In the genomic region with DNA sequence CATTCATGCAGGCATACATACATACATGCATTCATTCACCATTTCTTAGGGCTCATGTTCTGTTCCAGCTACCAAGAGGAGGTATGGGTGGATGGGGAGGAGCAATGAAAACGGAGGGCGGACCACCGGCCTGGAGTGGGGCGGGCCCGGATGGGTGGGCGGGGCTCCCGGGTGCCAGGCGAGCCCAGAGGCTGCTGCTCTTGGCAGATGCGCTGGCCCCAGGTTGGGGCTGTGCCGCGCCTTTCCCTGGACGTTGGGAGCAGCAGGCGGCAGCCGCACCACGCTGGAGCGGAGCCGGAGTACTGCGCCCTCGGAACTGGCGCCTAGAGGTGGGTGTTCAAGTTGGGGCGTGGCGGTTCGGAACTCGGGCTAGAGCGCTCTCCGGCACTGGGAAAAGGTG, we compare ENCODE assay signal across 8 mouse cellular contexts.
DNase-seq lines count a peak whose midpoint lies in the region; ATAC-seq and TF ChIP-seq lines count a peak whose summit lies in the region.

No protein-coding gene starts in this region.

- no peak for TF ChIP-seq EP300 in lung, postnatal 0 days (IDR thresholded peaks at IDR 0.05)

- H3ac ChIP-seq in C2C12 (ENCODE audit: control insufficient read depth, insufficient read length, low read depth), result peak overlapping the region; percentile 25

- H3K4me3 ChIP-seq in C2C12 (ENCODE audit: insufficient read depth, poor library complexity, severe bottlenecking), result peak overlapping the region; percentile 48
- H3K4me3 ChIP-seq in embryonic facial prominence, embryonic 14.5 days (ENCODE audit: low read depth, low read length), result peak overlapping the region; percentile 45
- H3K4me3 ChIP-seq in heart, embryonic 14.5 days (ENCODE audit: control insufficient read depth in 1 of 2, insufficient read depth in 1 of 2, low read depth in 1 of 2, low read length in 2 of 2), result peak overlapping the region; percentile 45 to 46
- peak overlapping the region; percentile 47 for H3K4me3 ChIP-seq in kidney, embryonic 16.5 days (ENCODE audit: low read length)
- H3K4me3 ChIP-seq in lung, postnatal 0 days (ENCODE audit: low read depth, low read length), result peak overlapping the region; percentile 46
- peak overlapping the region; percentile 40 for H3K4me3 ChIP-seq in olfactory bulb, adult 2 months (ENCODE audit: insufficient read depth, low read depth, low read length)

- DNase-seq in ZHBTc4 (ENCODE audit: low read depth, low spot score), result peak; percentile 96
- peak; percentile 78 for DNase-seq in embryonic facial prominence, embryonic 14.5 days (ENCODE audit: low spot score)
- DNase-seq in lung, postnatal 0 days (ENCODE audit: low spot score), result peak; percentile 81
- DNase-seq in thymus, postnatal 25 days, result peak; percentile 83

- H3K4me2 ChIP-seq in embryonic facial prominence, embryonic 14.5 days (ENCODE audit: low read depth, low read length), result peak overlapping the region; percentile 84
- peak overlapping the region; percentile 80 for H3K4me2 ChIP-seq in heart, embryonic 14.5 days (ENCODE audit: low read length)
- peak overlapping the region; percentile 69 for H3K4me2 ChIP-seq in kidney, embryonic 16.5 days (replicated peaks; ENCODE audit: low read depth, low read length)
- peak overlapping the region; percentile 66 for H3K4me2 ChIP-seq in lung, postnatal 0 days (replicated peaks; ENCODE audit: low read depth, low read length)

- H3K9me3 ChIP-seq in embryonic facial prominence, embryonic 14.5 days (ENCODE audit: control insufficient read depth, low read length), result no peaks in the 10 kb centered on the region
- no peaks in the 10 kb centered on the region for H3K9me3 ChIP-seq in heart, embryonic 14.5 days (ENCODE audit: control insufficient read depth, low read length)
- no peaks in the 10 kb centered on the region for H3K9me3 ChIP-seq in kidney, embryonic 16.5 days (ENCODE audit: low read length)
- no peaks in the 10 kb centered on the region for H3K9me3 ChIP-seq in lung, postnatal 0 days (ENCODE audit: low read length)

- H3K79me2 ChIP-seq in C2C12 (ENCODE audit: control insufficient read depth, insufficient read depth), result peaks cover 49% of the 10 kb centered on the region

- no peak for TF ChIP-seq POLR2A in olfactory bulb, adult 2 months (IDR thresholded peaks at IDR 0.05; ENCODE audit: insufficient read depth, low read depth, low read length)

- H3K27me3 ChIP-seq in C2C12 (ENCODE audit: control insufficient read depth, insufficient read depth, insufficient read length), result no peaks in the 10 kb centered on the region
- H3K27me3 ChIP-seq in embryonic facial prominence, embryonic 14.5 days (replicated peaks; ENCODE audit: control insufficient read depth, insufficient read depth, low read length), result 0 out of 2 replicates have a peak, but pooled peaks cover 4% of the 10 kb centered on the region
- no peaks in the 10 kb centered on the region for H3K27me3 ChIP-seq in heart, embryonic 14.5 days (ENCODE audit: control insufficient read depth, insufficient read depth, low read length)
- H3K27me3 ChIP-seq in kidney, embryonic 16.5 days (ENCODE audit: insufficient read depth, low read length), result peaks cover 21% of the 10 kb centered on the region
- H3K27me3 ChIP-seq in lung, postnatal 0 days (replicated peaks; ENCODE audit: insufficient read depth, low read length), result no peaks in the 10 kb centered on the region

- H3K79me3 ChIP-seq in C2C12 (ENCODE audit: low read depth), result peaks cover 16% of the 10 kb centered on the region

- H3K9ac ChIP-seq in embryonic facial prominence, embryonic 14.5 days (ENCODE audit: low read depth, low read length), result peak overlapping the region; percentile 54
- peak overlapping the region; percentile 74 for H3K9ac ChIP-seq in heart, embryonic 14.5 days (ENCODE audit: low read length)
- H3K9ac ChIP-seq in kidney, embryonic 16.5 days (replicated peaks; ENCODE audit: low read length), result peak overlapping the region; percentile 50
- peak overlapping the region; percentile 46 for H3K9ac ChIP-seq in lung, postnatal 0 days (replicated peaks; ENCODE audit: low read depth)

- WGBS in embryonic facial prominence, embryonic 14.5 days, result 0% methylated on average over 25 of the region's 26 CpGs
- WGBS in heart, embryonic 14.5 days, result under 1% methylated on average over 26 of the region's 26 CpGs
- WGBS in kidney, embryonic 16.5 days, result 2% methylated on average over 25 of the region's 26 CpGs
- 4% methylated on average over 26 of the region's 26 CpGs for WGBS in lung, postnatal 0 days
- WGBS in olfactory bulb, adult 2 months, result 2% methylated on average over 26 of the region's 26 CpGs

- peaks cover 26% of the 10 kb centered on the region for H3K4me1 ChIP-seq in embryonic facial prominence, embryonic 14.5 days (ENCODE audit: control insufficient read depth, insufficient read depth, low read length)
- peaks cover 23 to 38% of the 10 kb centered on the region in 2 experiments for H3K4me1 ChIP-seq in heart, embryonic 14.5 days (ENCODE audit: control insufficient read depth in 2 of 2, insufficient read depth in 2 of 2, low read length in 2 of 2)
- H3K4me1 ChIP-seq in kidney, embryonic 16.5 days (ENCODE audit: insufficient read depth, low read length), result peaks cover 31% of the 10 kb centered on the region
- H3K4me1 ChIP-seq in lung, postnatal 0 days (ENCODE audit: insufficient read depth, low read depth, low read length), result peaks cover 12% of the 10 kb centered on the region; the same call in 1 of the 2 replicates
- peaks cover 5% of the 10 kb centered on the region for H3K4me1 ChIP-seq in olfactory bulb, adult 2 months (ENCODE audit: control insufficient read depth, insufficient read depth, low read length)

- ATAC-seq in embryonic facial prominence, embryonic 14.5 days (ENCODE audit: low read depth), result peak; percentile 90
- ATAC-seq in heart, embryonic 14.5 days (ENCODE audit: insufficient number of reproducible peaks, insufficient read depth, low FRiP score, low read depth), result peak; percentile 86
- ATAC-seq in kidney, embryonic 16.5 days (ENCODE audit: low FRiP score, low TSS enrichment), result peak; percentile 92
- ATAC-seq in lung, postnatal 0 days, result peak; percentile 93

- no peaks in the 10 kb centered on the region for H3K36me3 ChIP-seq in C2C12 (ENCODE audit: control insufficient read depth, insufficient read depth)
- H3K36me3 ChIP-seq in embryonic facial prominence, embryonic 14.5 days (ENCODE audit: control insufficient read depth, insufficient read depth, low read length), result no peaks in the 10 kb centered on the region
- no peaks in the 10 kb centered on the region for H3K36me3 ChIP-seq in heart, embryonic 14.5 days (ENCODE audit: control insufficient read depth, insufficient read depth, low read length)
- H3K36me3 ChIP-seq in kidney, embryonic 16.5 days (ENCODE audit: insufficient read depth, low read length), result no peaks in the 10 kb centered on the region
- no peaks in the 10 kb centered on the region for H3K36me3 ChIP-seq in lung, postnatal 0 days (ENCODE audit: insufficient read depth, low read length)

- TF ChIP-seq CTCF in C2C12 (IDR thresholded peaks at IDR 0.05; ENCODE audit: control insufficient read depth, insufficient read depth, insufficient read length), result peak; percentile 32
- TF ChIP-seq CTCF in lung, postnatal 0 days (IDR thresholded peaks at IDR 0.05), result peak; percentile 61
- no peak for TF ChIP-seq CTCF in olfactory bulb, adult 2 months (IDR thresholded peaks at IDR 0.05; ENCODE audit: insufficient read depth, low read depth, low read length)

- H3K27ac ChIP-seq in embryonic facial prominence, embryonic 14.5 days (replicated peaks; ENCODE audit: low read depth, low read length), result no peak overlapping the region
- peak overlapping the region in 1 of 2 experiments; percentile 46; a peak in 1 of 4 replicates for H3K27ac ChIP-seq in heart, embryonic 14.5 days (replicated peaks in 1 of 2; ENCODE audit: control insufficient read depth in 1 of 2, insufficient read depth in 1 of 2, low read depth in 2 of 2, low read length in 2 of 2)
- no peak overlapping the region for H3K27ac ChIP-seq in kidney, embryonic 16.5 days (ENCODE audit: low read length)
- no peak overlapping the region for H3K27ac ChIP-seq in lung, postnatal 0 days (ENCODE audit: low read length)
- H3K27ac ChIP-seq in olfactory bulb, adult 2 months (ENCODE audit: insufficient read depth, low read depth, low read length), result no peak overlapping the region

TF ChIP-seq in C2C12, 6 proteins besides CTCF, POLR2A, EP300 and RAD21:
- TF ChIP-seq USF1 (IDR thresholded peaks at IDR 0.05; ENCODE audit: low read depth) (no peak), MYOD1 (IDR thresholded peaks at IDR 0.05; ENCODE audit: control insufficient read depth, insufficient read length, low read depth) (no peak), FOSL1 (IDR thresholded peaks at IDR 0.05; ENCODE audit: insufficient read depth, low read length, poor library complexity, severe bottlenecking) (no peak), CEBPB (IDR thresholded peaks at IDR 0.05; ENCODE audit: low read depth) (no peak), MYOG (IDR thresholded peaks at IDR 0.05; ENCODE audit: control insufficient read depth, extremely low read depth, insufficient read length) (no peak), MAX (IDR thresholded peaks at IDR 0.05) (no peak)
